Mouse (Mus musculus): ENCODE results near the gene Cd44. TPM values are rescaled to one million over a fixed set of nuclear protein-coding genes. Genes with fewer than 3 reads are reported as not detected.

Cd44 gene
- total and polyA plus RNA-seq, 2 experiments from 2014 or later = 9.3 to 12.5 TPM

- ATAC-seq (ENCODE audit: insufficient read depth, low read depth) = no peak
- no peak for DNase-seq (ENCODE audit: low spot score)
- no peak for TF ChIP-seq CTCF (IDR thresholded peaks at IDR 0.05; ENCODE audit: low read depth)
- H3K9me3 ChIP-seq (replicated peaks; ENCODE audit: control insufficient read depth, low read length) = no peaks in the 10 kb centered on the region
- H3K4me1 ChIP-seq (ENCODE audit: control insufficient read depth, insufficient read depth) = no peaks in the 10 kb centered on the region
- no peaks in the 10 kb centered on the region for H3K27me3 ChIP-seq (ENCODE audit: control insufficient read depth, insufficient read depth, low read length)
- H3K36me3 ChIP-seq (replicated peaks; ENCODE audit: control insufficient read depth, insufficient read depth, low read length) = peaks cover 4% of the 10 kb centered on the region
- H3K27ac ChIP-seq (ENCODE audit: low read depth) = no peak overlapping the region
- 90% methylated on average over 7 of the region's 7 CpGs for WGBS
- H3K4me3 ChIP-seq (ENCODE audit: low read depth, low read length) = no peak overlapping the region
- H3K9ac ChIP-seq (replicated peaks; ENCODE audit: low read depth, low read length) = no peak overlapping the region
- no peak overlapping the region for H3K4me2 ChIP-seq (ENCODE audit: low read depth, low read length)
These were observed 73.1 kb downstream of the Cd44 start for GRCm38 (mm10) chr2:102828381-102828780.

DNA sequence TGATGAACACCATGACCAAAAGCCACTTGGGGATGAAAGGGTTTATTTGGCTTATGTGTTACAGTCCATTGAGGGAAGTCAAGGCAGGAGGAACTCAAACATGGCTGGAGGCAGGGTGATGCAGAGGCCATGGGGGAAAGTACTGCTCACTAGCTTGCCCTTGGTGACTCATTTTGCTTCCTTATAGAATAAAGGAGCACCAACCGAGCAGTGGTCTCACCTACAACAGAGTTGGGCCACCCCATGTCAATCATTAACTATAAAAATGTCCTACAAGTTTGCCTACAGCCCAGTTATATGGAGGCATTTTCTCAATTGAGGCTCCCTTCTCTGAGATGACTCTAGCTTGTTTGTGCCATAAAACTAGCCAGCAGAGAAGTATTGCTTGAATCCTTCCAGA lies 73.6 kb downstream of the Cd44 start:
- no peak for TF ChIP-seq CTCF (IDR thresholded peaks at IDR 0.05; ENCODE audit: low read depth)
- no peak for TF ChIP-seq EP300 (IDR thresholded peaks at IDR 0.05; ENCODE audit: low read depth)
- H3K27me3 ChIP-seq (ENCODE audit: control insufficient read depth, insufficient read depth, low read length) = no peaks in the 10 kb centered on the region
- H3K27ac ChIP-seq (ENCODE audit: low read depth) = no peak overlapping the region
- H3K4me3 ChIP-seq (ENCODE audit: low read depth, low read length) = no peak overlapping the region
- no peak overlapping the region for H3K9ac ChIP-seq (replicated peaks; ENCODE audit: low read depth, low read length)
- H3K36me3 ChIP-seq (replicated peaks; ENCODE audit: control insufficient read depth, insufficient read depth, low read length) = peaks cover 7% of the 10 kb centered on the region
- no peak for ATAC-seq (ENCODE audit: insufficient read depth, low read depth)
- no peaks in the 10 kb centered on the region for H3K9me3 ChIP-seq (replicated peaks; ENCODE audit: control insufficient read depth, low read length)
- 86% methylated on average over 1 of the region's 1 CpGs for WGBS
- no peak overlapping the region for H3K4me2 ChIP-seq (ENCODE audit: low read depth, low read length)
- no peaks in the 10 kb centered on the region for H3K4me1 ChIP-seq (ENCODE audit: control insufficient read depth, insufficient read depth)
- DNase-seq (ENCODE audit: low spot score) = no peak

DNA sequence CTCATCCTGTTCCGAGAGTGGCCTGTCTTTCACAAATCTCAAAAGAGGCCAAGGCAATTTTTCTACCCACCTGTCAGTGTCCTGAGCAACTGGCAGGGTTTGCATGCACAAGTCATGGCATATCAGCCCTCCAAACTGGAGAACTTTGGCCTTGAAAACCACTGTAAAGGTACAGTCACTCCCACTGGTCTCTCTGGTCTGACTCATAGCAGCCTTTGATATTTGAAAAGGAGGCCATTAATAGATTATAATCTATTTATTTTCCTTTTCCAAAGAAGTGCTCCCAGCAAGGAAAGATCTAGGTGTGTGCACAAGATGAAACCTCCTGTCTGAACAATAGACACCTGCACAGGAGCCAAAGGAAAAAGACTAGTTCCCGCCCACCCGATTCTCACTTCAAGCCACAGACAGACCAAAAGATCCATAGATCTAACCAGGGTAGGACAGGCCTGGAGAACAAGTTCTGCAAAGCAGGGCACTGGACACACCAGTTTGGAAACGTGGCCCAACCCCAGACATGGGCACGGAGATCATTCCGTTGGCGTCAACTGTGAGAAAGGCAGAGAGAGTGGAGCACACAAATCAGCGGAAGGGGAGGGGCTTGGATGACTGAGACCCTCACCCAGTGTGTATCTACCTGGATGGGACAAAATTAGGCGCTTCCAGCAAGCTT lies 75.4 kb downstream of the Cd44 start:
- Histone ChIP-seq H3K4me2 (ENCODE audit: low read depth, low read length) (no peak overlapping the region), H3K9ac (replicated peaks; ENCODE audit: low read depth, low read length) (no peak overlapping the region), H3K27ac (ENCODE audit: low read depth) (no peak overlapping the region), H3K27me3 (ENCODE audit: control insufficient read depth, insufficient read depth, low read length) (no peaks in the 10 kb centered on the region), H3K4me3 (ENCODE audit: low read depth, low read length) (no peak overlapping the region), H3K4me1 (ENCODE audit: control insufficient read depth, insufficient read depth) (no peaks in the 10 kb centered on the region), H3K36me3 (replicated peaks; ENCODE audit: control insufficient read depth, insufficient read depth, low read length) (peaks cover 14% of the 10 kb centered on the region), H3K9me3 (replicated peaks; ENCODE audit: control insufficient read depth, low read length) (no peaks in the 10 kb centered on the region)
- no peak for TF ChIP-seq EP300 (IDR thresholded peaks at IDR 0.05; ENCODE audit: low read depth)
- no peak for TF ChIP-seq CTCF (IDR thresholded peaks at IDR 0.05; ENCODE audit: low read depth)
- 94% methylated on average over 9 of the region's 9 CpGs for WGBS
- no peak for DNase-seq (ENCODE audit: low spot score)
- ATAC-seq (ENCODE audit: insufficient read depth, low read depth) = no peak

DNA sequence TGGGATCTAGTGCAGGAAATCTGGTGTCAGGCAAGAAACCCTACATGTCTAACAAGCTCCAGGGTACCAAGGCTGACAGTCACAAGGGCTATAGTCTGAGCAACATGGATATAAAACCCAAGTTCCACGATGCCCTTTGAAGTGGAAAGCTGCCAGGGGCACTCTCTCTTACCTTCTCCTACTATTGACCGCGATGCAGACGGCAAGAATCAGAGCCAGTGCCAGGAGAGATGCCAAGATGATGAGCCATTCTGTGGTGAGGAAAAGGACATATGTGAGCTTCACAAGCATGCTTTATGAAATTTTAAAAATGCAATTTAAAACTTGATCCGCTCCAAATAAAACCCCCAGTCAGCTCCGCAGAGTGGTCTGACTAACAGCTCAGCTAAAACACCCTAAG lies 79.4 kb downstream of the Cd44 start:
- no peak overlapping the region for H3K27ac ChIP-seq (ENCODE audit: low read depth)
- H3K9me3 ChIP-seq (replicated peaks; ENCODE audit: control insufficient read depth, low read length) = no peaks in the 10 kb centered on the region
- H3K36me3 ChIP-seq (replicated peaks; ENCODE audit: control insufficient read depth, insufficient read depth, low read length) = peaks cover 17% of the 10 kb centered on the region
- TF ChIP-seq EP300 (IDR thresholded peaks at IDR 0.05; ENCODE audit: low read depth) (no peak), CTCF (IDR thresholded peaks at IDR 0.05; ENCODE audit: low read depth) (no peak)
- H3K4me2 ChIP-seq (ENCODE audit: low read depth, low read length) = no peak overlapping the region
- no peak overlapping the region for H3K9ac ChIP-seq (replicated peaks; ENCODE audit: low read depth, low read length)
- H3K4me1 ChIP-seq (ENCODE audit: control insufficient read depth, insufficient read depth) = no peaks in the 10 kb centered on the region
- H3K27me3 ChIP-seq (ENCODE audit: control insufficient read depth, insufficient read depth, low read length) = no peaks in the 10 kb centered on the region
- no peak overlapping the region for H3K4me3 ChIP-seq (ENCODE audit: low read depth, low read length)
- ATAC-seq (ENCODE audit: insufficient read depth, low read depth) (no peak), DNase-seq (ENCODE audit: low spot score) (no peak)
- WGBS = 91% methylated on average over 6 of the region's 6 CpGs

- no peaks in the 10 kb centered on the region for H3K4me1 ChIP-seq (ENCODE audit: control insufficient read depth, insufficient read depth)
- H3K27ac ChIP-seq (ENCODE audit: low read depth) = no peak overlapping the region
- no peak overlapping the region for H3K4me2 ChIP-seq (ENCODE audit: low read depth, low read length)
- H3K27me3 ChIP-seq (ENCODE audit: control insufficient read depth, insufficient read depth, low read length) = no peaks in the 10 kb centered on the region
- no peaks in the 10 kb centered on the region for H3K9me3 ChIP-seq (replicated peaks; ENCODE audit: control insufficient read depth, low read length)
- TF ChIP-seq CTCF (IDR thresholded peaks at IDR 0.05; ENCODE audit: low read depth) (no peak), EP300 (IDR thresholded peaks at IDR 0.05; ENCODE audit: low read depth) (no peak)
- no peak overlapping the region for H3K4me3 ChIP-seq (ENCODE audit: low read depth, low read length)
- WGBS = 86% methylated on average over 8 of the region's 8 CpGs
- ATAC-seq (ENCODE audit: insufficient read depth, low read depth) (no peak), DNase-seq (ENCODE audit: low spot score) (no peak)
- peaks cover 17% of the 10 kb centered on the region for H3K36me3 ChIP-seq (replicated peaks; ENCODE audit: control insufficient read depth, insufficient read depth, low read length)
- no peak overlapping the region for H3K9ac ChIP-seq (replicated peaks; ENCODE audit: low read depth, low read length)
These were observed 80.7 kb downstream of the Cd44 start for GRCm38 (mm10) chr2:102820790-102821189.

DNA sequence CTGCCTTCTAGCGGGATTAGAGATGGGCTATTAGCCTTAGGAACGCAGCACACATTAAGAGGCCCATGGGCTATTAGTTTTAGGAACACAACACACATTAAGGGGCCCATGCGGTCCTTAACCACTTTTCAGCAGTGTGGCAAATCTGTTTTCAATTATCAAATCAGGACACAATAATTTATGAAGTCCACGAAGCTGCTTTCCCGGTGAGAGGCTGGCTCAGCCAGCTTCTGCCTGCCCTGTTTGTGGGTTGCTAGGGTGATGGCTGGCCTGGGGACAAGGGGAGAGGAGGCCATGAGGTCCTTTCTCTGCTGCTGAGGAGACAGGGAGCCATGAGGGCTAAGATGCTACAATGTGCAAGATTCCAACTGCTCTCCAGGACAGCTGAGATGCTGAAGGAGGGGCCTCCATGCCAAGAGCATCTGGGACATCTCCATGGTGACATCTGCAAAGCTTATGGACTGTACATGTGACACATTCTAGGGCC lies 81.2 kb downstream of the Cd44 start:
- H3K4me1 ChIP-seq (ENCODE audit: control insufficient read depth, insufficient read depth) = no peaks in the 10 kb centered on the region
- H3K27ac ChIP-seq (ENCODE audit: low read depth) = no peak overlapping the region
- TF ChIP-seq EP300 (IDR thresholded peaks at IDR 0.05; ENCODE audit: low read depth) (no peak), CTCF (IDR thresholded peaks at IDR 0.05; ENCODE audit: low read depth) (no peak)
- no peak for ATAC-seq (ENCODE audit: insufficient read depth, low read depth)
- DNase-seq (ENCODE audit: low spot score) = no peak
- no peak overlapping the region for H3K9ac ChIP-seq (replicated peaks; ENCODE audit: low read depth, low read length)
- no peaks in the 10 kb centered on the region for H3K27me3 ChIP-seq (ENCODE audit: control insufficient read depth, insufficient read depth, low read length)
- peaks cover 17% of the 10 kb centered on the region for H3K36me3 ChIP-seq (replicated peaks; ENCODE audit: control insufficient read depth, insufficient read depth, low read length)
- H3K4me3 ChIP-seq (ENCODE audit: low read depth, low read length) = no peak overlapping the region
- no peak overlapping the region for H3K4me2 ChIP-seq (ENCODE audit: low read depth, low read length)
- WGBS = 84% methylated on average over 5 of the region's 5 CpGs
- no peaks in the 10 kb centered on the region for H3K9me3 ChIP-seq (replicated peaks; ENCODE audit: control insufficient read depth, low read length)

Measured in heart, postnatal 0 days (tissue).